Mouse (Mus musculus) limb, embryonic 13.5 days (tissue): ENCODE measurements around the gene Gm20388. TPM values are rescaled to one million over a fixed set of nuclear protein-coding genes. Genes with fewer than 3 reads are reported as not detected.

ENCODE experiments used
- ATAC-seq: fragments of 200-750 bp; cut with Nextera tagmentation; 2 replicates; pipeline ENCODE4 v1.8.0; 2017; ENCODE audit warnings: low read depth, moderate number of reproducible peaks, moderate TSS enrichment; ENCODE audit not compliant: low FRiP score
- H3K27ac ChIP-seq: fragments of 300-500 bp; sonication (generic); 2 replicates; pipeline ENCODE4 v1.5.1; 2015; ENCODE audit warnings: inconsistent platforms, mild to moderate bottlenecking, moderate library complexity
- H3K27me3 ChIP-seq: fragments of 300-500 bp; sonication (generic); 2 replicates; pipeline ENCODE4 v1.6.1; 2015; ENCODE audit warnings: mild to moderate bottlenecking, inconsistent platforms
- H3K36me3 ChIP-seq: fragments of 300-500 bp; sonication (generic); 2 replicates; pipeline ENCODE4 v1.6.1; 2015; ENCODE audit warnings: inconsistent platforms, mild to moderate bottlenecking, moderate library complexity
- H3K4me1 ChIP-seq: fragments of 300-500 bp; sonication (generic); 2 replicates; pipeline ENCODE4 v1.6.1; 2015; ENCODE audit warnings: inconsistent platforms
- H3K4me2 ChIP-seq: fragments of 300-500 bp; sonication (generic); replicated peaks from 2 replicates; pipeline ENCODE4 v1.6.1; 2015; ENCODE audit warnings: inconsistent platforms, mild to moderate bottlenecking, moderate library complexity
- H3K4me3 ChIP-seq: fragments of 300-500 bp; sonication (generic); 2 replicates; pipeline ENCODE4 v1.5.1; 2015; ENCODE audit warnings: moderate library complexity, mild to moderate bottlenecking, inconsistent platforms
- H3K9ac ChIP-seq: fragments of 300-500 bp; sonication (generic); 2 replicates; pipeline ENCODE4 v1.6.1; 2015; ENCODE audit warnings: mild to moderate bottlenecking, inconsistent platforms
- H3K9me3 ChIP-seq: fragments of 300-500 bp; sonication (generic); 2 replicates; pipeline ENCODE4 v1.6.1; 2016; ENCODE audit warnings: inconsistent platforms
- WGBS: fragments of 180-500 bp; shearing (Covaris S2); methylation state at CpG from one replicate; pipeline ENCODE4 v1.1.7; 2015; 5-methylcytosine and 5-hydroxymethylcytosine counted together
- polyA plus RNA-seq: library from polyadenylated mRNA; unstranded; fragments of >200 nt; fragmentation: Nextera tagmentation; extraction: Ambion mirVana; gene quantifications from 2 replicates; pipeline ENCODE4 v1.2.1, GENCODE M21; 2015

Gene Gm20388
- polyA plus RNA-seq, 1 experiment from 2014 or later = 7.1 TPM

GRCm38 (mm10) chr8:121170626-121171552 lies 1260.2 kb downstream of the Gm20388 start:
- H3K27ac ChIP-seq = no peak overlapping the region
- no peak for ATAC-seq
- no peaks in the 10 kb centered on the region for H3K36me3 ChIP-seq
- no peak overlapping the region for H3K4me2 ChIP-seq
- no peak overlapping the region for H3K4me3 ChIP-seq
- H3K9ac ChIP-seq = no peak overlapping the region
- 47% methylated on average over 27 of the region's 27 CpGs for WGBS
- H3K9me3 ChIP-seq = no peaks in the 10 kb centered on the region
- H3K27me3 ChIP-seq = no peaks in the 10 kb centered on the region
- H3K4me1 ChIP-seq = peaks cover 40% of the 10 kb centered on the region

- H3K9me3 ChIP-seq = no peaks in the 10 kb centered on the region
- no peak for ATAC-seq
- H3K27ac ChIP-seq = no peak overlapping the region
- no peak overlapping the region for H3K4me2 ChIP-seq
- peaks cover 44% of the 10 kb centered on the region for H3K4me1 ChIP-seq
- no peak overlapping the region for H3K9ac ChIP-seq
- H3K27me3 ChIP-seq = no peaks in the 10 kb centered on the region
- no peak overlapping the region for H3K4me3 ChIP-seq
- 65% methylated on average over 8 of the region's 8 CpGs for WGBS
- no peaks in the 10 kb centered on the region for H3K36me3 ChIP-seq
Observed at GRCm38 (mm10) chr8:121172567-121172966, 1261.9 kb downstream of the Gm20388 start.

GRCm38 (mm10) chr8:121174178-121174577 lies 1263.5 kb downstream of the Gm20388 start:
- Histone ChIP-seq H3K4me3 (no peak overlapping the region), H3K36me3 (no peaks in the 10 kb centered on the region), H3K4me1 (peaks cover 42% of the 10 kb centered on the region), H3K9me3 (no peaks in the 10 kb centered on the region), H3K27me3 (no peaks in the 10 kb centered on the region), H3K4me2 (peak overlapping the region; percentile 58), H3K9ac (no peak overlapping the region), H3K27ac (no peak overlapping the region)
- ATAC-seq = no peak
- WGBS = 51% methylated on average over 10 of the region's 10 CpGs

GRCm38 (mm10) chr8:121174721-121175539 lies 1264.3 kb downstream of the Gm20388 start:
- Histone ChIP-seq H3K27ac (peak overlapping the region; percentile 53; the same call in 1 of the 2 replicates), H3K9ac (peak overlapping the region; percentile 10; the same call in 1 of the 2 replicates), H3K27me3 (no peaks in the 10 kb centered on the region), H3K4me2 (peak overlapping the region; percentile 58), H3K9me3 (no peaks in the 10 kb centered on the region), H3K36me3 (no peaks in the 10 kb centered on the region), H3K4me3 (peak overlapping the region; percentile 22), H3K4me1 (peaks cover 42% of the 10 kb centered on the region)
- ATAC-seq = no peak
- WGBS = 12% methylated on average over 29 of the region's 30 CpGs

GRCm38 (mm10) chr8:121175540-121176090 lies 1265.0 kb downstream of the Gm20388 start:
- Histone ChIP-seq H3K4me1 (peaks cover 39% of the 10 kb centered on the region), H3K9me3 (no peaks in the 10 kb centered on the region), H3K36me3 (no peaks in the 10 kb centered on the region), H3K4me2 (peak overlapping the region; percentile 58), H3K27ac (peak overlapping the region; percentile 53; the same call in 1 of the 2 replicates), H3K9ac (peak overlapping the region; percentile 10; the same call in 1 of the 2 replicates), H3K27me3 (no peaks in the 10 kb centered on the region), H3K4me3 (0 out of 2 replicates have a peak overlapping the region, but pooled peaks have one; percentile 22)
- 40% methylated on average over 8 of the region's 8 CpGs for WGBS
- ATAC-seq = no peak; the same call in 1 of the 2 replicates

GRCm38 (mm10) chr8:121176291-121176690 lies 1265.7 kb downstream of the Gm20388 start:
- WGBS = 13% methylated on average over 3 of the region's 3 CpGs
- H3K4me2 ChIP-seq = no peak overlapping the region
- H3K9me3 ChIP-seq = no peaks in the 10 kb centered on the region
- no peaks in the 10 kb centered on the region for H3K27me3 ChIP-seq
- no peak overlapping the region for H3K4me3 ChIP-seq
- peaks cover 39% of the 10 kb centered on the region for H3K4me1 ChIP-seq
- H3K27ac ChIP-seq = no peak overlapping the region
- H3K36me3 ChIP-seq = no peaks in the 10 kb centered on the region
- no peak overlapping the region for H3K9ac ChIP-seq
- ATAC-seq = 0 out of 2 replicates have a peak, but pooled peaks have one; percentile 30

- 20% methylated on average over 21 of the region's 21 CpGs for WGBS
- Histone ChIP-seq H3K4me2 (peak overlapping the region; percentile 51), H3K4me1 (peaks cover 31% of the 10 kb centered on the region), H3K9me3 (no peaks in the 10 kb centered on the region), H3K27ac (peak overlapping the region; percentile 63), H3K4me3 (peak overlapping the region; percentile 10), H3K36me3 (no peaks in the 10 kb centered on the region), H3K9ac (0 out of 2 replicates have a peak overlapping the region, but pooled peaks have one; percentile 51), H3K27me3 (no peaks in the 10 kb centered on the region)
- peak; percentile 33; the same call in 1 of the 2 replicates for ATAC-seq
Observed at GRCm38 (mm10) chr8:121180474-121181284, 1270.0 kb downstream of the Gm20388 start.

GRCm38 (mm10) chr8:121181285-121181884 lies 1270.7 kb downstream of the Gm20388 start:
- peak overlapping the region; percentile 51 for H3K4me2 ChIP-seq
- peaks cover 25% of the 10 kb centered on the region for H3K4me1 ChIP-seq
- 0 out of 2 replicates have a peak overlapping the region, but pooled peaks have one; percentile 51 for H3K9ac ChIP-seq
- WGBS = 46% methylated on average over 10 of the region's 10 CpGs
- no peaks in the 10 kb centered on the region for H3K27me3 ChIP-seq
- H3K36me3 ChIP-seq = no peaks in the 10 kb centered on the region
- 0 out of 2 replicates have a peak overlapping the region, but pooled peaks have one; percentile 10 for H3K4me3 ChIP-seq
- no peak for ATAC-seq
- H3K9me3 ChIP-seq = no peaks in the 10 kb centered on the region
- peak overlapping the region; percentile 63 for H3K27ac ChIP-seq

GRCm38 (mm10) chr8:121187491-121188364 lies 1277.1 kb downstream of the Gm20388 start:
- H3K4me3 ChIP-seq = no peak overlapping the region
- H3K36me3 ChIP-seq = no peaks in the 10 kb centered on the region
- no peak for ATAC-seq
- H3K9me3 ChIP-seq = no peaks in the 10 kb centered on the region
- no peak overlapping the region for H3K4me2 ChIP-seq
- H3K9ac ChIP-seq = no peak overlapping the region
- no peak overlapping the region for H3K27ac ChIP-seq
- H3K27me3 ChIP-seq = peaks cover 26% of the 10 kb centered on the region; the same call in 1 of the 2 replicates
- peaks cover 21% of the 10 kb centered on the region for H3K4me1 ChIP-seq
- WGBS = 62% methylated on average over 15 of the region's 15 CpGs

- Histone ChIP-seq H3K9ac (0 out of 2 replicates have a peak overlapping the region, but pooled peaks have one; percentile 13), H3K27me3 (peaks cover 35% of the 10 kb centered on the region), H3K9me3 (no peaks in the 10 kb centered on the region), H3K4me1 (peaks cover 21% of the 10 kb centered on the region), H3K4me2 (no peak overlapping the region), H3K36me3 (no peaks in the 10 kb centered on the region), H3K27ac (no peak overlapping the region), H3K4me3 (no peak overlapping the region)
- 48% methylated on average over 9 of the region's 9 CpGs for WGBS
- no peak for ATAC-seq
Observed at GRCm38 (mm10) chr8:121188994-121189393, 1278.4 kb downstream of the Gm20388 start.
